Mouse (Mus musculus): ENCODE measurements around the gene Ndufc2. TPM values are rescaled to one million over a fixed set of nuclear protein-coding genes. Genes with fewer than 3 reads are reported as not detected.

The Ndufc2 gene
- polyA plus RNA-seq, 1 experiment from 2014 or later, result 469 TPM

DNA sequence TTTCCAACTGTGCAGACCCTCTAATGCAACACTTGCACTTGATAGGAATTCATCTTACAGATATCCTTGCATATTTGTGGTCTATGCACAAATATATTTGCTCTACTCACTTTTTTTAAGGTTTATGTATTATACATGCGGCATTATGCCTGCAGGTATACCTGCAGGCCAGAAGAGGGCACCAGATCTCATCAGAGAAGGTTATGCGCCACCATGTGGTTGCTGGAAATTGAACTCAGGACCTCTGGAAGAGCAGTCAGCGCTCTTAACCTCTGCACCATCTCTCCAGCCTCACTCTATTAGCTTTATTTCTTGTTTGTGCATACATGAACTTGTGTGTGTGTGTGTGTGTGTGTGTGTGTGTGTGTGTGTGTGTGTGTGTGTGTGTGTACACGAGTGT is 38.3 kb upstream of the Ndufc2 start:
- Histone ChIP-seq H3K4me1 (peaks cover under 1% of the 10 kb centered on the region), H3K9ac (no peak overlapping the region), H3K4me3 (no peak overlapping the region), H3K4me2 (no peak overlapping the region), H3K36me3 (no peaks in the 10 kb centered on the region), H3K27ac (replicated peaks) (no peak overlapping the region), H3K9me3 (no peaks in the 10 kb centered on the region), H3K27me3 (replicated peaks) (no peaks in the 10 kb centered on the region)
- ATAC-seq (ENCODE audit: extremely low read depth, insufficient number of reproducible peaks, low FRiP score, low TSS enrichment), result no peak
- 22% methylated on average over 4 of the region's 4 CpGs for WGBS

DNA sequence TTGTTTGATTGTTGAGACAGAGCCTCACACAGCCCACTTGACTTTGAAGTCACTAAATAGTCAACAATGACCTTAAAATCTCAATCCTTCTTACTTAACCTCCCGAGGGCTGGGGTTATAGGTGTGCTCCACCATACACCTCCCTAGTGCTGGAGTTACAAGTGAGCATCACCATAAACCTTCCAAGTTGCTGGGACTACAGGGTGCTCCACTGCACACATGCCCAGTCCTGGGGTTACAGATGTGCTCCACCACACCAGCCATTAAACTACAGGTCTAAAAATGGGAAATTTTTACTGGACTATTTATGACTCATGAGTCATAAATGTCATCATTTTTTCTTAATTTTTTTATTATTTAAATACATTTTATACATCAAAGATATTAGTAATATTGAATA is 33.9 kb upstream of the Ndufc2 start:
- H3K4me2 ChIP-seq, result no peak overlapping the region
- no peak overlapping the region for H3K9ac ChIP-seq
- no peak for ATAC-seq (ENCODE audit: extremely low read depth, insufficient number of reproducible peaks, low FRiP score, low TSS enrichment)
- H3K4me3 ChIP-seq, result no peak overlapping the region
- peaks cover 2% of the 10 kb centered on the region for H3K4me1 ChIP-seq
- no peaks in the 10 kb centered on the region for H3K9me3 ChIP-seq
- no peak overlapping the region for H3K27ac ChIP-seq (replicated peaks)
- no peaks in the 10 kb centered on the region; the same call in 1 of the 2 replicates for H3K27me3 ChIP-seq (replicated peaks)
- no peaks in the 10 kb centered on the region for H3K36me3 ChIP-seq
- 67% methylated on average over 1 of the region's 1 CpGs for WGBS

DNA sequence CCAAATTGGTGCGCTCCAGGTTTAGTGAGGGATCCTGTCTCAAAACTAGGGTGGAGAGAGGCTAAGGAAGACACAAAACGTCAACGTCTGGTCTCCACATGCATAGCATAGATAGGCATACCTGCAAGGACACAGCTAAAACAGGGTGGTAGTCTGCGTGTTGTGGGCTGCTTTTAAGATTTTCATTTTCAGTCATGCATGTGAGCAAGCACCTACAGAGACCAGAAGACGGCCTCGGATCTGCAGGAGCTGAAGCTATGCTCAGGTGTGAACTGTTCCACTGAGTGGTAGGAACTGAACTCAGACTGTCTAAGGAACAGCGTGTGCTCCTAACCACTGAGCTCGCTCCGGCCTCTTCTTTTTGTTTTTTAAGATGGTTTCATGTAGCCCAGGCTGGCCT is 24.7 kb upstream of the Ndufc2 start:
- ATAC-seq (ENCODE audit: extremely low read depth, insufficient number of reproducible peaks, low FRiP score, low TSS enrichment), result no peak

DNA sequence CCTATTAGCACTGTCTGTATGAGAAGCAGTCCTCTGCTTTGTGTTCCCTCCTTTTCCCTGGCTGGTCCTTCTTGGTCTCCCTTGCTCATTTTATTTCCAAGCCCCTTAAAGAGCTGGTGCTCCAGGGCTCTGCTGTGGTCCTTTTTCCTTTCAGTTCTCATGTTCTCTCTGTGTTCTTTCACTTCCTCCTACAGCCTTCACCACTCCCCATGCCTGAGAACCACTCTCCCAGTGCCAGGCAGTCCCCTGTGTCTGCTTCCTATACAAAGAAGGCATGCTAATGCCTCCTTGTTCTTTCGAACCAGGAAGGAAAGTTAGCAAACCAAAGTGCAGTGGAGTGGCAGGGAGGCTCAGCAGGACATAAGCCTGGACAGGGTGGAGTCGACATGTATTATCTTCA is 23.9 kb upstream of the Ndufc2 start:
- peaks cover 11% of the 10 kb centered on the region for H3K4me1 ChIP-seq
- no peak overlapping the region for H3K27ac ChIP-seq (replicated peaks)
- no peaks in the 10 kb centered on the region for H3K9me3 ChIP-seq
- H3K4me3 ChIP-seq, result no peak overlapping the region
- H3K9ac ChIP-seq, result no peak overlapping the region
- no peak overlapping the region for H3K4me2 ChIP-seq
- H3K27me3 ChIP-seq (replicated peaks), result no peaks in the 10 kb centered on the region
- ATAC-seq (ENCODE audit: extremely low read depth, insufficient number of reproducible peaks, low FRiP score, low TSS enrichment), result no peak
- WGBS, result 86% methylated on average over 2 of the region's 2 CpGs
- peaks cover 70% of the 10 kb centered on the region for H3K36me3 ChIP-seq

More for the DNA sequence above, 24.7 kb upstream of the Ndufc2 start:
- Histone ChIP-seq H3K4me2 (no peak overlapping the region), H3K27me3 (replicated peaks) (no peaks in the 10 kb centered on the region), H3K27ac (replicated peaks) (no peak overlapping the region), H3K36me3 (peaks cover 63% of the 10 kb centered on the region), H3K4me3 (no peak overlapping the region), H3K9me3 (no peaks in the 10 kb centered on the region), H3K9ac (no peak overlapping the region), H3K4me1 (peaks cover 14% of the 10 kb centered on the region)
- 92% methylated on average over 9 of the region's 9 CpGs for whole genome bisulfite sequencing

DNA sequence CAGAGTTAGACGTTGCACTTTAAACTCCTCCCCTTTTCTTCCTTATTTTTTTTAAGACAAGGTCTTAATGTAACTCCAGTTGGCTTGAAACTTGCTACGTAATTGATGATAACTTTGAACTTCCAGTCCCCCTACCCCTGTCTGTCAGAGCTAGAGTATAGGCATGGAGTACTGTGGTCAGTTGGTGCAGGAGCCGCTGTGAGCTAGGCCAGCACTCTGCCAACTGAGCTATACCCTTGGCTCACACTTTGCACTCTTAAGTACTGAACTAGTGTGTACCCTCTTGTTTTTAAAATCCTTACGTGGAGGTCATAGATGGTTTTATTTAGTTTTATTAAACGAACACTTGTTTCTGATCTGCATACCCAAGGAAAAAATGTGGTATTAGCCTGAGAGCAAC is 20.5 kb upstream of the Ndufc2 start:
- no peaks in the 10 kb centered on the region for H3K27me3 ChIP-seq (replicated peaks)
- no peak overlapping the region for H3K27ac ChIP-seq (replicated peaks)
- 86% methylated on average over 5 of the region's 5 CpGs for WGBS
- no peak overlapping the region for H3K4me3 ChIP-seq
- no peaks in the 10 kb centered on the region for H3K4me1 ChIP-seq
- ATAC-seq (ENCODE audit: extremely low read depth, insufficient number of reproducible peaks, low FRiP score, low TSS enrichment), result no peak
- H3K9me3 ChIP-seq, result no peaks in the 10 kb centered on the region
- peaks cover 95% of the 10 kb centered on the region for H3K36me3 ChIP-seq
- H3K4me2 ChIP-seq, result no peak overlapping the region
- no peak overlapping the region for H3K9ac ChIP-seq

DNA sequence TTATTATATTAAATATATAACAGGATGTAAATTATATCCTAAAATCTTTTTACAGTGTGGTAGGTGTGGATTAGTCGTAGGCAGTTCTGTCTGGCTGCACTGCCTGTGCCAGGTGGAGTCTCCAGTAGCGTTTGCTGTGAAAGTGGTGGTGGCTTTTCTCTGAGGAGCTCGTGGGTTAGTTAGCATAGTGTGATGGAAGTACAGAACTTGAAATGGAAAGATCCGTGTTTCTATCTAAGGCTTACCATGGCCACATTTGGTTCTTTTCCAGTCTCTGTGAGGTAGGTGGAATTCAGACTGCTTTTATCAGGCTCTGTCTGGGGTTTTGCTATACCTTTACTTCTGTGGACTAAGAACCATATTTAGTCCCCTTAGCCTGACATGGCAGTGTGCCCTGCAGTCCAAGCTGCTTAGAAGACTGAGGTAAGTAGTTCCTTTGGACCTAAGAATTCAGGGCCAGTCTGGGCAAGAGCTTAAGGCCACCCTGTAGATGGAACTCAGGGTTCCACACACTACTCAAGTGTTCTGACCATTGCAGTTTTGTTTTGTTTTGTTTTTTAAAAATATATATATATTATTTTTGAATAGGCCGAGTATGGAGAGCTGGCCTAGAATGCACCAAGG is 19.2 kb upstream of the Ndufc2 start:
- peaks cover 95% of the 10 kb centered on the region for H3K36me3 ChIP-seq
- no peak overlapping the region for H3K27ac ChIP-seq (replicated peaks)
- no peaks in the 10 kb centered on the region for H3K9me3 ChIP-seq
- no peak overlapping the region for H3K4me2 ChIP-seq
- no peak overlapping the region for H3K4me3 ChIP-seq
- H3K27me3 ChIP-seq (replicated peaks), result no peaks in the 10 kb centered on the region
- H3K9ac ChIP-seq, result no peak overlapping the region
- H3K4me1 ChIP-seq, result no peaks in the 10 kb centered on the region
- 90% methylated on average over 5 of the region's 5 CpGs for WGBS
- no peak for ATAC-seq (ENCODE audit: extremely low read depth, insufficient number of reproducible peaks, low FRiP score, low TSS enrichment)

DNA sequence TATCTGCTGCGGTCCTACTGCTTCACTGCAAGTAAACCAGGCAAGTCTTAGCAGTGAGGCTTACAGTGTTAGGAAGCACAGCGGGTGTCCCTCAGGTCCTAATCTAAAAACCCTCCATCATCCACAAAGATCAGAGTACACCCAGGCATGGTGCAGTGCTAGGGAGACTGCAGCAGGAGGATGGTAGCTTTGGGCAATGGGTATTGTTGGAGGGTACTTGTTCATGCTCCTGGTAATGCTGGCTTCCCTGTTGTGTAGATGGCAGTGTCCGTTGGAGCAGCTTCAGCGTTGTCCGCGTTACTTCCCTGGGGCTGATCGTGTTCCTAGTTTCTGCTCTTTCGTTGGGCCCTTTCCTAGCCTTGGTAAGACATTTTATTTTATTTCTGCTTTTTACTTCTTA is 17.1 kb upstream of the Ndufc2 start:
- H3K36me3 ChIP-seq, result peaks cover 98% of the 10 kb centered on the region
- no peak for ATAC-seq (ENCODE audit: extremely low read depth, insufficient number of reproducible peaks, low FRiP score, low TSS enrichment)
- H3K9me3 ChIP-seq, result no peaks in the 10 kb centered on the region
- no peak overlapping the region for H3K9ac ChIP-seq
- WGBS, result 95% methylated on average over 8 of the region's 8 CpGs
- H3K4me2 ChIP-seq, result no peak overlapping the region
- no peak overlapping the region for H3K27ac ChIP-seq (replicated peaks)
- no peak overlapping the region for H3K4me3 ChIP-seq
- no peaks in the 10 kb centered on the region for H3K4me1 ChIP-seq
- H3K27me3 ChIP-seq (replicated peaks), result no peaks in the 10 kb centered on the region

DNA sequence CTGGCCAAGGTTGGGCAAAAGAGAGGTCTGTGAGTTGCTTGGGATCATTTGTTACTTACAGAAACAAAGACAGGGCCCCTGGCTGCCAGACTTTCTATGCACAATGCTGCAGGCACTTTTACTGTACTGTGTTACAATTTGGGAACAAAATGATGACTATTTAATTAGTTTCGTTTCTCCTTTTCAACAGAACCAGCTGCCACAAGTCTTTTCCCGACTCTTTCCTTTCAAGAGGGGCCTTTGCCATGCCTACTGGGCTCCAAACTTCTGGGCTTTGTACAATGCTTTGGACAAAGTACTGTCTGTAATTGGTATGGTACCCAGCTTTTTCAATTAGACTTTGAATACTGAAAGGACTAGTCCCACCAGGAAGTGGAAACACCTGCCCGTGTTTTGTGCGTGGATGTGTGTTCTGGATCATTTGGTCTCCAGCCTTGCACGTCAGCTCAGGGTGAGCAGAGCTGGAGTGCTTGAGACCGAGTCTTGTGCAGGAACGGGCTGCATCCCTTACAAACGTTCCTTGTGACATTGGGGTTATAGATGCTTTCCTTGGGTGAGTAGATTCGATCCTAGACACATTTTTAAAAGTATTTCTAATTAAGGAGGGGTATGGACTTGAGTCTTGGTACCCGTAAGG is 16.2 kb upstream of the Ndufc2 start:
- Histone ChIP-seq H3K4me2 (no peak overlapping the region), H3K36me3 (peaks cover 96% of the 10 kb centered on the region)

DNA sequence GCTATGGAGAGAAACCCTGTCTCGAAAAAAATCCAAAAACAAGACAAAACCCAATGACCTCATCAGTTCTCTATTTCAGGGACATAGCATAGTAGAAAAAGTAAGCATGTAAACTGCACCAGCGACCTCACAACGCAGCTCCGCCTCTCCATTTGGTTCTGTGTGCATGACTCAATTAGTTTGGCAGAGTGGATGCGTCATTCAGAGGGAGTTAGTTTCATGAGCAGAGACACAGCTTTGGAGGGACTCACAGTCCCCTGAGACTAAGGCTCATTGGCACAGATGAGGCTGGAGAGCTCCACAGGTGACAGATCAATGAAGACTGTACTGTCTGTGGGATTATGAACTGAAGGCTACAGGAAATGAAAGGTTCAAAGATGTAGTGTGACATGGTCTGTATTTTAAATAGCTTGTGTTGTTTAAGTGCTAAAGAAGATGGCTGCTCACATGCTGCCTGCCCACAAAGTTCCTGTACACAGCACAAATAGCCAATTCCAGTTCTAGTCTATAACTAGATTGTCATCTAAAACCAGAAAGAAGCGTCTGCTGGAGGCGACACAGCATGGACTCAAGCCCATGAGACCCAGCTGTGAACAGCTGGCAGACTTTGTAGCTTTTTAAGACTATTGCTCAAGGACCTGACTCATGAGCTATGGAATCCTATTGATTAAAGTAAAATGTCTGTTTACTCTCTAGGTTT is 13.5 kb upstream of the Ndufc2 start:
- Histone ChIP-seq H3K36me3 (peaks cover 95% of the 10 kb centered on the region), H3K27ac (replicated peaks) (no peak overlapping the region), H3K9me3 (no peaks in the 10 kb centered on the region), H3K4me3 (no peak overlapping the region), H3K4me2 (no peak overlapping the region), H3K27me3 (replicated peaks) (no peaks in the 10 kb centered on the region), H3K4me1 (no peaks in the 10 kb centered on the region), H3K9ac (no peak overlapping the region)
- no peak for ATAC-seq (ENCODE audit: extremely low read depth, insufficient number of reproducible peaks, low FRiP score, low TSS enrichment)
- WGBS, result 89% methylated on average over 7 of the region's 7 CpGs

More for the DNA sequence above, 16.2 kb upstream of the Ndufc2 start:
- WGBS, result 90% methylated on average over 10 of the region's 10 CpGs
- ATAC-seq (ENCODE audit: extremely low read depth, insufficient number of reproducible peaks, low FRiP score, low TSS enrichment), result no peak
- H3K4me1 ChIP-seq, result no peaks in the 10 kb centered on the region
- H3K9me3 ChIP-seq, result no peaks in the 10 kb centered on the region
- no peak overlapping the region for H3K9ac ChIP-seq
- no peak overlapping the region for H3K4me3 ChIP-seq
- H3K27ac ChIP-seq (replicated peaks), result no peak overlapping the region
- H3K27me3 ChIP-seq (replicated peaks), result no peaks in the 10 kb centered on the region

DNA sequence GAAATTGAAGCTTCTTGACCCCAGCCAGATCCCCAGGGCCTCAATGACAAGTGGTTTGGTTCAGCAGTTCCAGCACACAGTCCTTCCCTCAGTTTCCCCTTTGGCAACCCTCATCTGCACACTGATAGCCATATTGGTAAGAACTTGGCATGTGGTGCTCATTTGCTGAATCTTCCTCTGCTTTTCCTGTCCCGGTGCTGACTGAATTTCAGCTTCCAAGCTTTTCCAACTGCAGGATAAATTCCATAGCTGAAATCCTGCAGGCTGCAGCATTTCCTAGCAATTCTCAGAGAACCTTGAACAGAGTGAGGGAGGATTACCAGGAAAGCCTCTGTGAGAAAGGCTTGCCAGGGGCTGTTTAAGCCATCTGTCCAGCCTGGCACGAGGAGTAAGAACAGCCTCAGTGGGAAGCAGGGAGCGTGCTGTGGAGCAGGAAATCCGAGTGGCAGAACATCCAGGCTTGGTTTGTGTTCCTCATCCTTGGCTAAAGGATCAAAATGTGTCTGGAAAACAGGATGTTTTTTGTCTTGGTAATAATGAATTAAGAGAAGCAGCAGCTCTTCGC is 12.9 kb upstream of the Ndufc2 start:
- Histone ChIP-seq H3K9ac (no peak overlapping the region), H3K36me3 (peaks cover 95% of the 10 kb centered on the region), H3K4me1 (no peaks in the 10 kb centered on the region), H3K27me3 (replicated peaks) (no peaks in the 10 kb centered on the region), H3K9me3 (no peaks in the 10 kb centered on the region), H3K27ac (replicated peaks) (no peak overlapping the region), H3K4me3 (no peak overlapping the region), H3K4me2 (no peak overlapping the region)
- 89% methylated on average over 5 of the region's 5 CpGs for WGBS
- ATAC-seq (ENCODE audit: extremely low read depth, insufficient number of reproducible peaks, low FRiP score, low TSS enrichment), result no peak

DNA sequence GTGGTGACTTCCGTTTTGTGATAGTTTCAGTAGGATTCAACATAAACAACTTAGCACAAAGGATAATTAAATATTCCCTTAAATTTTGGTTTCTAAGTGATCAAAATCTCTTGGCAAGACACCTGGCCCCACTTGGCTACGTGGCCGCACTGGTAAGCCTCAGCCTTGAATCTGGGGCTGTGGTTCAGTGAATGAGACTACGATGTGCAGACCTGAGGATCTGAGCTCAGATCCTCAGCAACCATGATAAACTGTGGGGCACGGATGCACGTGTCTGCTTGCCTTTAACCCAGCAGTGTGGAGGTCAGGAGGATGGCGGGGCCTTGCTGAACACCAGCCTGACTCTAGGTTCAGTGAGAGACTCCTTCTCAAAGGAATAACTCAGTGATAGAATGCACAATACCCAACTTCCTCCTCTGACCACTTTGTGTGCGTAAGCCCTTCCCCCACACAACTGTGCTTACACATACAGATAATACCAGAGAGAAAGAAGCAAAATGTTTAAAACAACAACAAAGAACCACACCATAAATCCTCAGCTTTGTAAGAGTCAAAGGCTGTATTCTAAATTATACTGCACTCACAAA is 12.1 kb upstream of the Ndufc2 start:
- peaks cover 94% of the 10 kb centered on the region for H3K36me3 ChIP-seq
- ATAC-seq (ENCODE audit: extremely low read depth, insufficient number of reproducible peaks, low FRiP score, low TSS enrichment), result no peak
- H3K4me1 ChIP-seq, result no peaks in the 10 kb centered on the region
- H3K27me3 ChIP-seq (replicated peaks), result no peaks in the 10 kb centered on the region
- no peak overlapping the region for H3K9ac ChIP-seq
- no peaks in the 10 kb centered on the region for H3K9me3 ChIP-seq
- WGBS, result 89% methylated on average over 8 of the region's 8 CpGs
- H3K27ac ChIP-seq (replicated peaks), result no peak overlapping the region
- no peak overlapping the region for H3K4me3 ChIP-seq
- H3K4me2 ChIP-seq, result no peak overlapping the region

Data from heart, embryonic 13.5 days (tissue).